Mouse (Mus musculus): Measurements from ENCODE around the gene Nmnat2. TPM values are rescaled to one million over a fixed set of nuclear protein-coding genes. Genes with fewer than 3 reads are reported as not detected.

Gene Nmnat2
- polyA plus RNA-seq, 1 experiment from 2014 or later, result 0.38 TPM

GRCm38 (mm10) chr1:153122764-153123163, 168.0 kb downstream of the Nmnat2 start:
- DNase-seq (ENCODE audit: low spot score), result no peak

DNA sequence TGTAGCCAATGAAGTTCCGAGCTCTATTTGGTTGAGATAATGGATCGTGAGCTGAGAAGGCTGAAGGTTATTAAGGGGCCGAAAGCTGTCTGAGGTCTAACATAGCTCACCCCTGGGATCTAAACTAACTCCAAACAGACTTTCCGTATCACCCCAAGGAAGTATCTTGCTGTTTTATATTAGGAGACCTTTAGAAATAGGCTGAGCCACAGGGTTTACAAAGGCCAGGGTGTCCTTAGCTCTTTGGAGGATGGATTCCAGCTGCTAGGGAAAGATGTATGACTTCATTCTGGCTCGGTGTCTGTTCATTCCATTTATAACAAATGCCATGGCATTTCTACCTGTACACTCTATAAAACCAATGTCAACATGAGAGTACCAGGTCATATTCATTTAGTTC, 169.7 kb downstream of the Nmnat2 start:
- no peak for DNase-seq (ENCODE audit: low spot score)

DNA sequence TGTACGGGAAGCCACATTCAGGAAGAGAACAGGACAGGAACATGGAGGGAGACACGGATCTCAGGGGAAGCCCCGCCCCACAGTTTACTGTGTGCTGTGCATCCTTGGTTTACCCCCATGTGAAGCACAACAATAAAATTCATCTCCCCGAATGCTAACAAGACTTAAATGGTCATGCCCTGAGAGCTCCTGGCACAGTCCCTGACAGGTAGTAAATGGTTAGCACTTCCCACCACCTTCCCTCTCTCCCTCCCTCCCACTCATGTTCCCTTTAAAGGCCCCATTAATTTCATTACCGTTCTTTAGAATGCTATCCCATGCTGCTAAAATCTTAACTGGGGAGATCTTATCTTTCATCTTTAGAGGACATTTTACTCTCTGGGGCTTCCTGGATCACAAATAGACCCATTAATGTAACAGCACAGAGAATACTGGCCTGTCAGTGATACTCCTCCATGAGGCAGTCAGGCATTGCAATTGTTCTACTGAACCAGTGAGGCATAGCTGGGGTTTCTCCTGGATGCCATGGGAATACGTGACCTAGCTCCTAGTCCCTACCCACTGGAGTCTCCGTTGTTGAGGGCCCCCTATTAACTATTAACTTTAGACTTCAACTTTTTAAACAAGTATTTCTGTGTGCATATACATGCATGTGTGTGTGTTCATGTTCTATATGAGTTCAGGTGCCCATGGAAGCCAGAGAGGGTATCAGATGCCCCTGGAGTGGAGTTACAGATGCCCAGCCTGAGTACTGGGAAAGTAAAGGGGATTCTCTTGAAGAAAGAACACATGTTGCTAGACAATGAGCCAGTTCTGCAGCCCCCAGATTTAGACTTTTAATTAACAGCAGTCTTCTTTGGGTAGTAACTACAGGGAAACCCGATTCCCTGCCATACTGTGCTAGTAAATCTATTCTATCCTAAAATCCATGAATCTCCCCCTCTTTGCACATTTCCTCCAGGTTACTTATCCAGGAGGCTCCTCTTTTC, 170.8 kb downstream of the Nmnat2 start:
- no peak for DNase-seq (ENCODE audit: low spot score)

DNA sequence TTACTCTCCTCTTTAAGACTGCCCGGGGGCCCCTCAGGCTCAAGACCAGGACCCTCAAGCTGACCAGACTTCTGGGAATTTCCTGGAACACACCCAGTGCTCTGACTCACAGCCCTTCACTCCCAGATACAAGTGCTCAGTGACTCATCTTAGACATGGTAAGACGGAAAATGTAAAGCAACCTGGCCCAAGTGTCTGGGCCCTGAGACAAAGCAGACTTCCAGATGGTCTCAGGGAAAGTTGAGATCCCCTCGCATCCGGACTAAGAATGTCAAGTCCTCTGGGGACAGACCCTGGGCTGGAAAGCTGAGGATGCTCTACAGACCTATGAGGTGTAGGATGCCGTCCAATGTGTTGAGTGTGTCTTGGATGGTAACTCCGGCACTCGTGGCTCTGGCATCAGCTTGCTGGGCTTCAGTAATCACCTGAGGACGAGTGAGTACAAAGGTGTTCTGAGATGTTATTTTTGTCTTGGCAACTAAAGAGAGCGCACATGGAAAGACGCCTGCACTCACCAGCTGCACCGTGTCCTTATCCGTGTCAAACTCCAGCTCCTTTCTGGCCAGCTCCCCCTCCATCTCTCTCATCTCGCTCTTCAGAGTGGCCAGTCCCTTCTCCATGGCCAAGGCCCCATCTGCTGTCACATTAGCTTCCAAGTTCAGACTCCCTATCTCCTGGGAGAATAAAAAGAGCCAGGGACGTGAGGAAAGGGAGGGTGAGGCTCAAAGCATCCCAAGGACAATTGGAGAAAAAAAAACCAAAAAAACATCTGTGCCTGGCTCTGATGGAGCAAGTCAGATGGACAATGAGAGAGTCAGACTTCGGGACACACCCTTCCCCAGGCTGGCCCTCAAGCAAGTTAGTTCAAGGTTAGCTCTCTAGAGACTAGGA, 171.9 kb downstream of the Nmnat2 start:
- DNase-seq (ENCODE audit: low spot score), result no peak

- no peak for DNase-seq (ENCODE audit: low spot score)
These were observed 172.8 kb downstream of the Nmnat2 start for GRCm38 (mm10) chr1:153127622-153128021.

GRCm38 (mm10) chr1:153128780-153129179, 174.0 kb downstream of the Nmnat2 start:
- DNase-seq (ENCODE audit: low spot score), result no peak

- DNase-seq (ENCODE audit: low spot score), result no peak
These were observed 175.4 kb downstream of the Nmnat2 start for GRCm38 (mm10) chr1:153129992-153130713.

GRCm38 (mm10) chr1:153133865-153134781, 179.3 kb downstream of the Nmnat2 start:
- no peak for DNase-seq (ENCODE audit: low spot score)

DNA sequence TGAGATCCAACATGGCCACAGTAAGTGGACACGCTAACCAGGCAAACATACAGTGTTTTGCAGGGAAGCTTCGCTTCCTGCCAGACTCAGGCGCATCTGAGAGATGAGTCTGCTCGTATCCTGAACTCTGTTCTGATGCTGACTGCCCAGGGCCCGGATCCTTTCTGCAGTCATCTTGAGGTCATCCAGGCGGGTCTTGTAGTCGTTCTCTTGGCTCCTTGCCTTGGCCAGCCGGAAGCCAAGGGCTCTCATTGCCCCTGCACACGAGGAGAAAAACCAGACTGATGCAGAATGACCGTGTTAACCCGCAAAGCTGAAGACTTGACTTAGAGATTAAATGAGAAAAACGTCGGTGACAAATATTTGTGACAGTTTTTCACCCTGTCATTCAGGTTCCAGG, 181.9 kb downstream of the Nmnat2 start:
- DNase-seq (ENCODE audit: low spot score), result no peak

DNA sequence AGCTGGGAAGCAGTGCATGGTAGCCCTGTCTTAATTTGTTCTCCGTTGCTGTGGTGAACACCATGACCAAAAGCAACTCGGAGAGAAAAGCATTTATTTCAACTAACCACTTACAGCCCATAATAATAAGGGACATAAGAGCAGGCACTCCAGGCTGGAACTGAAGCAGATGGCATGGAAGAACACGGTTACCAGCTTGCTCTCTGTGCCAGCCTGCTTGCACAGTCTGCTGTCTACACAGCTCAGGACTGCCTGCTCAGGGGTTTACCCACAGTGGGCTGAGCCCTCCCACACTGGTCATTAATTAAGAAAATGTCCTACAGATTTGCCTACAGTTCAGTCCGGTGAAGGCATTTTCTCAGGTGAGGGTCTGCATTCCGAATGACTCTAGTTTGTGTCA, 183.7 kb downstream of the Nmnat2 start:
- DNase-seq (ENCODE audit: low spot score), result no peak

- no peak for DNase-seq (ENCODE audit: low spot score)
These were observed 184.8 kb downstream of the Nmnat2 start for GRCm38 (mm10) chr1:153139635-153140034.

DNA sequence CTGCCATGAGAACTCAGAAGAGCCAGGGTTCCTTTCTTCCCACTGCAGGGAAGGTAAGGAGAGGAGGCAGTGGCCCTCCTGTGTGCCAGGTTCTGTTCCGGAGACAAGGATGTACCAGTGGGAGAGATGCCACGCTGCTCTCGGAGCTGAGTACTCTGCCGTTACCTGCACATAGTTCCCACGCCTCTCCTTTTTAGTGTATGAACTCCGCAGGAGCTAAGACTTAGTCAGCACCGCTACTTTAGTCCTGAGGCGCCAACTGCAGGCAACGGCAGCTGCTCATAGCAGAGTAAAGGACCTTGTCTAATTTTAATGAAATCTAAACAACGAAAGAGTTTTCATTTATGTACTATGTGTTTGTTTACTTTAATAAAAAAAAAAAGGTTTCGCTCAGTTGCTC, 185.5 kb downstream of the Nmnat2 start:
- peak; percentile 11 for DNase-seq (ENCODE audit: low spot score)

DNA sequence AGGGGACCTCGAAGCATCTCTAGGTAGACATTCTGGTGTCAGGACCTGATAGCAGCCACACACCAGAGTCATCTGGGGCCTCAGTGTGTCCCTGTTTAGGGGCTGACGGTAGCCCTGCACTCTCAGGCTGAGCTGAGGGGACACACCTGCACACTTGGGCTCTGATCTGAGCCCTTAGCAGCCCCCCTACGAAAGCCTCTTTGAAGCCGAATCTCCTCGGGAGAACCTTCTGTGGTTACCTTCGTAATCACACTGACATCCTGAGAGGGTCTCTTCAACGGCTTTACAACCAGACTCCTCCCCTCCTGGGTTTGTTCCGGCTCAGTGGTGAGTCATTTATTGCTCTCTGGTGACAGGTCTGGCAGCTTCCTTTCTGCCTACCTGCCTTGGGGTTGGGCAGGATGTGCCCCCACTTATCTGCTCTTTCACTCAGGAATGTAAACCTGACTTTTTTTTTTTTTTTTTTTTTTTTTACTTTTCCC, 186.0 kb downstream of the Nmnat2 start:
- peak; percentile 92 for DNase-seq (ENCODE audit: low spot score)

- no peak for DNase-seq (ENCODE audit: low spot score)
These were observed 189.2 kb downstream of the Nmnat2 start for GRCm38 (mm10) chr1:153144021-153144420.

DNA sequence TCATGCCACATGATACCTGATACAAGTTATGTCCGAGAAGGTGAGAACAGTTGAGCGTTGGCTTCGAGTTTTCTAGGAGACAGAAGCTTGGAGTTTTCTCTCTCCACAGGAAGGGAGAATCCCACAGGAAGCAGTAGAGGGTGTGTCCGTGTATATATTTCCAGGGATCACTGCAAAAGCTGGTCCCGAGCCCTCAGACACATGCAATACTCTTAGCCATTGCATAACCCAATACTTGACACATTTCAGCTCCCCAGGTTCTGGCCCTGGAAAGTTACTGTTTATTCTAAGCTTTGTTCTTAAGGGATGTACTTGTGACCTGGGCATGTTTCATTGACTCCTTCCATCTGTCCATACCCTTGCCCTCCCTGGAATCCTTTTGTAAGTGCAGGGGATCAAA, 191.0 kb downstream of the Nmnat2 start:
- DNase-seq (ENCODE audit: low spot score), result no peak

- no peak for DNase-seq (ENCODE audit: low spot score)
These were observed 197.8 kb downstream of the Nmnat2 start for GRCm38 (mm10) chr1:153152594-153152993.

DNA sequence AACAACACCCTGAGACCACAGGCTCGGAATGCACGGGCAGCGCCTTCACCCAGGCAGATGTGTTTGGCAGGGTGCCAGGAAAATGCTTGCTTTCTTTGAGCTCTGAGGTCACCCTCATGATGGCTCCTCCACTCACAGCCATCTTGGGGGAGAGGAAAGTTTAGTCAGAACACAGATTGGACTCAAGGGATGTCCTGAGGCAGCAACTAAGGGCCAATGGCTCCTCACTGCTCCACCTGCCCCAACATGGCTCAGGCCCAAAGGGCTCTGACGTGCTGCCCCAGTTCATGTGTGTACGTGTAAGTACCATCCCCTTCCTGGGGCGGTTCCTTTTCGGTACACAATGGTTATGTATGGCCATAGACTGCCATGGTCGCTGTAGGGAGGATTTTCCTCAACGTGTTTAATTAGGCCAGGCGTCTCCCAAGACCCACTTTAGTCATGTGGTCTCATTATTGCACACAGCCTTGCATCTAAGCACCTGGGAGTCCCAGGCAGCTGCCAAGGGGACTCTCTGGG, 198.9 kb downstream of the Nmnat2 start:
- peak; percentile 43 for DNase-seq (ENCODE audit: low spot score)

GRCm38 (mm10) chr1:153155364-153155763, 200.6 kb downstream of the Nmnat2 start:
- DNase-seq (ENCODE audit: low spot score), result no peak

GRCm38 (mm10) chr1:153157021-153157623, 202.3 kb downstream of the Nmnat2 start:
- no peak for DNase-seq (ENCODE audit: low spot score)

Data from thymus, postnatal 0 days (tissue).